Mouse (Mus musculus): ENCODE measurements around the gene Cmah. TPM values are rescaled to one million over a fixed set of nuclear protein-coding genes. Genes with fewer than 3 reads are reported as not detected.

The Cmah gene
- total and polyA plus RNA-seq, 3 experiments: 1.4 to 2.2 TPM; not detected in 1

- Histone ChIP-seq H3K4me3 (ENCODE audit: control insufficient read depth in 1 of 2, insufficient read depth in 1 of 2, low read depth in 2 of 2, low read length in 2 of 2) (no peak overlapping the region), H3K79me2 (ENCODE audit: control insufficient read depth, insufficient read depth, low read length, poor library complexity) (no peaks in the 10 kb centered on the region), H3K36me3 (ENCODE audit: control insufficient read depth in 1 of 2, insufficient read depth in 2 of 2, low read length in 2 of 2) (peaks cover 0 to 18% of the 10 kb centered on the region in 2 experiments; a peak in 2 of 4 replicates), H3K9me3 (replicated peaks; ENCODE audit: insufficient read depth, low read length) (no peaks in the 10 kb centered on the region), H3K9ac (ENCODE audit: control insufficient read depth, low read depth, low read length, poor library complexity, severe bottlenecking) (no peak overlapping the region), H3K27ac (ENCODE audit: control insufficient read depth, low read depth, low read length) (no peak overlapping the region), H3K4me1 (ENCODE audit: control insufficient read depth in 1 of 2, insufficient read depth in 2 of 2, low read length in 2 of 2) (peaks cover 4 to 18% of the 10 kb centered on the region in 2 experiments; a peak in 3 of 4 replicates), H3K27me3 (ENCODE audit: control insufficient read depth in 1 of 2, insufficient read depth in 2 of 2, low read length in 2 of 2) (peaks cover 0 to 3% of the 10 kb centered on the region in 2 experiments; a peak in 2 of 4 replicates)
- peak; percentile 67 for DNase-seq (ENCODE audit: low read depth, low spot score)
- TF ChIP-seq USF1 (IDR thresholded peaks at IDR 0.05; ENCODE audit: low read depth, low read length) (0 out of 2 replicates have a peak, but pooled peaks have one; percentile 20), CTCF (IDR thresholded peaks at IDR 0.05 in 2 of 3, conservative IDR thresholded peaks at IDR 0.05 in 1 of 3; ENCODE audit: control insufficient read depth in 1 of 3, insufficient read depth in 1 of 3, low read depth in 2 of 3, low read length in 3 of 3, poor library complexity in 1 of 3, severe bottlenecking in 1 of 3) (no peak), ZC3H11A (IDR thresholded peaks at IDR 0.05; ENCODE audit: low read depth, low read length) (no peak), GABPA (IDR thresholded peaks at IDR 0.05; ENCODE audit: low read depth, low read length) (no peak), ETS1 (IDR thresholded peaks at IDR 0.05; ENCODE audit: low read depth, low read length) (peak; percentile 17; the same call in 1 of the 2 replicates), ZMIZ1 (IDR thresholded peaks at IDR 0.05; ENCODE audit: low read depth, low read length) (no peak), E2F4 (IDR thresholded peaks at IDR 0.05; ENCODE audit: borderline replicate concordance, low read depth, low read length) (no peak), UBTF (IDR thresholded peaks at IDR 0.05; ENCODE audit: borderline replicate concordance, insufficient read depth, low read depth, low read length) (no peak), MEF2A (IDR thresholded peaks at IDR 0.05; ENCODE audit: extremely low read depth, insufficient replicate concordance, low read depth, low read length, poor library complexity, severe bottlenecking) (no peak), KAT2A (conservative IDR thresholded peaks at IDR 0.05; ENCODE audit: low read depth, low read length) (no peak), RCOR1 (IDR thresholded peaks at IDR 0.05; ENCODE audit: low read depth, low read length) (no peak), MXI1 (IDR thresholded peaks at IDR 0.05; ENCODE audit: low read depth, low read length) (no peak), GATA1 (IDR thresholded peaks at IDR 0.05; ENCODE audit: low read depth, low read length) (peak; percentile 41; the same call in 1 of the 2 replicates), ELF1 (IDR thresholded peaks at IDR 0.05; ENCODE audit: low read depth, low read length) (no peak), MYC (IDR thresholded peaks at IDR 0.05; ENCODE audit: low read depth, low read length) (0 out of 2 replicates have a peak, but pooled peaks have one; percentile 17), TAL1 (IDR thresholded peaks at IDR 0.05; ENCODE audit: low read length) (0 out of 2 replicates have a peak, but pooled peaks have one; percentile 35), JUND (IDR thresholded peaks at IDR 0.05; ENCODE audit: low read depth, low read length) (no peak), MAFK (IDR thresholded peaks at IDR 0.05; ENCODE audit: borderline replicate concordance, low read depth, low read length) (no peak), NRF1 (IDR thresholded peaks at IDR 0.05; ENCODE audit: insufficient read depth, low read depth, low read length, poor library complexity, severe bottlenecking) (no peak), CHD1 (IDR thresholded peaks at IDR 0.05; ENCODE audit: low read depth, low read length) (no peak), MAX (IDR thresholded peaks at IDR 0.05; ENCODE audit: low read length) (peak; percentile 36; the same call in 1 of the 2 replicates), BHLHE40 (IDR thresholded peaks at IDR 0.05; ENCODE audit: borderline replicate concordance, low read depth, low read length) (peak; percentile 44; the same call in 1 of the 2 replicates), TBP (IDR thresholded peaks at IDR 0.05; ENCODE audit: low read depth, low read length) (no peak), SIN3A (IDR thresholded peaks at IDR 0.05; ENCODE audit: low read length) (no peak), ZKSCAN1 (IDR thresholded peaks at IDR 0.05; ENCODE audit: low read depth, low read length) (no peak), NELFE (IDR thresholded peaks at IDR 0.05; ENCODE audit: low read depth, low read length) (no peak), POLR2AphosphoS2 (IDR thresholded peaks at IDR 0.05; ENCODE audit: low read length) (no peak), EP300 (IDR thresholded peaks at IDR 0.05; ENCODE audit: low read depth in 1 of 2, low read length in 2 of 2) (peak; percentile 47 to 70; a peak in 3 of 4 replicates), POLR2A (IDR thresholded peaks at IDR 0.05; ENCODE audit: control insufficient read depth in 1 of 2, insufficient read depth in 1 of 2, low read depth in 1 of 2, low read length in 2 of 2, poor library complexity in 1 of 2) (no peak), CHD2 (IDR thresholded peaks at IDR 0.05; ENCODE audit: low read length) (no peak), ZNF384 (IDR thresholded peaks at IDR 0.05; ENCODE audit: low read depth, low read length) (no peak), HCFC1 (IDR thresholded peaks at IDR 0.05; ENCODE audit: low read depth, low read length) (no peak), TCF12 (IDR thresholded peaks at IDR 0.05; ENCODE audit: low read depth, low read length) (no peak), RAD21 (IDR thresholded peaks at IDR 0.05; ENCODE audit: low read depth, low read length) (no peak), MAZ (IDR thresholded peaks at IDR 0.05; ENCODE audit: low read depth, low read length) (no peak), POLR2AphosphoS5 (IDR thresholded peaks at IDR 0.05; ENCODE audit: borderline replicate concordance, low read depth, low read length) (no peak), SMC3 (IDR thresholded peaks at IDR 0.05; ENCODE audit: low read depth, low read length) (no peak), MYB (IDR thresholded peaks at IDR 0.05; ENCODE audit: low read depth, low read length) (peak; percentile 59; the same call in 1 of the 2 replicates)
Observed at GRCm38 (mm10) chr13:24421987-24422386, 94.8 kb downstream of the Cmah start.
